Mouse (Mus musculus) right cerebral cortex, postnatal 14 days (tissue): ENCODE measurements at regions not wholly inside any gene's neighbourhood (a gene's known extent, or its start where the extent isn't known, plus 50 kb on each side); places are given as distances from the start of the nearest gene placed in this dataset.

Source experiments
- DNase-seq: peaks from one replicate; pipeline ENCODE4 v3.0.0; 2022

DNA sequence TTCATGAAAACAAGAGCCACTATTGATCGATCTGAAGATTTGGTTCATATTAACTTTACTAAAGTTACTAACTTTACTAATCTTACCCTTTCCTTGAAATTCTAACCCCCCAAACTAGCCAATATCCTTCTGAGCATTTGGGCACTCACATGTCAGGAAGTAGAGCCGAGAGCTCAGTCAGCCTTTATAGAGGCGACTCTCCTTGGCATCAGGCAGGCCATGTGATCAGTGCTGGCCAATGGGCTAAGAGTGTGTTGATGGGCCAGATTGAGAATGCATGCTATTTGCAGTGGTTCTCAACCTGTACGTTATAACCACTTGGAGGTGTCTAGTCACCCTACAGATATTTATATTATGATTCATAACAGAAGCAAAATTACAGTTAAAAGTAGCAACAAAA lies 69.6 kb upstream of the Slc35b4 start:
- no peak for DNase-seq

- no peak for DNase-seq
Observed at GRCm38 (mm10) chr6:34243001-34243400, 66.1 kb upstream of the Slc35b4 start.

- no peak for DNase-seq
Observed at GRCm38 (mm10) chr6:34242486-34242885, 65.6 kb upstream of the Slc35b4 start.

- no peak for DNase-seq
Observed at GRCm38 (mm10) chr6:34235132-34235531, 58.2 kb upstream of the Slc35b4 start.

GRCm38 (mm10) chr6:34234443-34235020 lies 57.6 kb upstream of the Slc35b4 start:
- no peak for DNase-seq

- DNase-seq: peak; percentile 52
Observed at GRCm38 (mm10) chr6:34230768-34231381, 54.0 kb upstream of the Slc35b4 start.

GRCm38 (mm10) chr6:34227131-34227530 lies 50.2 kb upstream of the Slc35b4 start:
- DNase-seq: no peak
